Mouse (Mus musculus): ENCODE data around the gene Chchd1.
"Not testable (repeated sequence)": the region's sequence is repeated elsewhere in the genome, so short reads cannot be mapped to it uniquely, and the experiment has no call there.

Gene Chchd1

DNA sequence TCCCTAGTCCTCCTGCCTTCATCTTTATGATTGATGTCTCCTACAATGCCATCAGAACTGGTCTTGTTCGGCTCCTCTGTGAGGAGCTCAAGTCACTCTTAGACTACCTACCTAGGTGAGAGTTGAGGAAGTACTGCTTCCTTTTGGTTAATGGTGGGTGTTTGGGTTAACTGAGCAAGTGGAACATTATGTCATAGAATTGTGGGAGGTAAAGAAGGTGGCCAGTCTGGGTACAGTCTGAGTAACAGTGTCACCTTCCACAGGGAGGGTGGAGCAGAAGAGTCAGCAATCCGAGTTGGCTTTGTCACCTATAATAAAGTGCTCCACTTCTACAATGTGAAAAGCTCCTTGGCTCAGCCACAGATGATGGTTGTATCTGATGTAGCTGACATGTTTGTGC lies 13.8 kb upstream of the Chchd1 start:
- no peak for DNase-seq (ENCODE audit: low spot score)

DNA sequence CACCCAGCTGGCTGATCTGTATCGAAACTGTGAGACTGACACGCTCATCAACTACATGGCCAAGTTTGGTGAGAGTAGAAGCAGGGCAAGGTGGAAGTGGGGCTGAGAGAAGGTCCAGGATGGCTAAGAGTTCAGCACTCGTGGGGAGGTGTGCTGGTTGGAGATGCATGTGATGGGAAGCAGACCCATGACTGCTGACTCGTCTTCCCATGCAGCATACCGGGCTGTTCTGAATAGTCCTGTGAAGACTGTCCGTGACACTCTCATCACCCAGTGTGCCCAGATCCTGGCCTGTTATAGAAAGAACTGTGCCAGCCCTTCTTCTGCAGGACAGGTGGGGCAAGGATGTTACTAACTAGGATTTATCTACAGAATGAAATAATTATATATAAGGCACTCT lies 11.0 kb upstream of the Chchd1 start:
- DNase-seq (ENCODE audit: low spot score), result no peak

GRCm38 (mm10) chr14:20693589-20694101 lies 9.2 kb upstream of the Chchd1 start:
- DNase-seq (ENCODE audit: low spot score), result no peak

GRCm38 (mm10) chr14:20694185-20694883 lies 8.5 kb upstream of the Chchd1 start:
- DNase-seq (ENCODE audit: low spot score), result no peak

- DNase-seq (ENCODE audit: low spot score), result peak; percentile 73
Observed at GRCm38 (mm10) chr14:20694884-20695760, 7.7 kb upstream of the Chchd1 start, which contains the start of gene Fut11. Gene Fut11 (plus strand): TSS chr14:20694968.

- DNase-seq (ENCODE audit: low spot score), result no peak
Observed at GRCm38 (mm10) chr14:20695761-20696520, 6.9 kb upstream of the Chchd1 start.

- DNase-seq (ENCODE audit: low spot score), result peak; percentile 52
Observed at GRCm38 (mm10) chr14:20696986-20697385, 5.8 kb upstream of the Chchd1 start.

DNA sequence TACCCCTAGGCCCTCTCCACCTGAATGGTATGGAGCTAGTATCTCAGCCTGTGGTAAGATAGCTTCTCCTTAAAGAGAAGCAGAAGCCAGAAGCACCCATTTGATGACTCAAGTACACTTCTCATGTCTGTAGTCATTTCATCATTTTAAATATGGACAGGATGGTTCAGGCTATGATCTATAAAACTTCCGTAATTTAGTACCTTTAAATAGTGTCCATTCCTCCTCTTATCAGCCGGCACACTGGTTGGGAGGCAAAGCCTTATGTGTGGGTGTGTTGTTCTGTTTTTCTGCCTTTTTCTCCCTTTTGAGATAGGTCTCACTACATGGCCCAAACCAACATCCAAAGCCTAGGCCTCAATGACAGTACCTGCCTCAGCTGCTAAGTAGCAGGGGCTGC lies 4.3 kb upstream of the Chchd1 start:
- no peak for DNase-seq (ENCODE audit: low spot score)

- DNase-seq (ENCODE audit: low spot score), result no peak
Observed at GRCm38 (mm10) chr14:20700362-20700761, 2.4 kb upstream of the Chchd1 start.

GRCm38 (mm10) chr14:20701554-20701953 lies 1.3 kb upstream of the Chchd1 start:
- DNase-seq (ENCODE audit: low spot score), result no peak

- DNase-seq (ENCODE audit: low spot score), result no peak
Observed at GRCm38 (mm10) chr14:20702096-20702740, 588 bp upstream of the Chchd1 start.

DNA sequence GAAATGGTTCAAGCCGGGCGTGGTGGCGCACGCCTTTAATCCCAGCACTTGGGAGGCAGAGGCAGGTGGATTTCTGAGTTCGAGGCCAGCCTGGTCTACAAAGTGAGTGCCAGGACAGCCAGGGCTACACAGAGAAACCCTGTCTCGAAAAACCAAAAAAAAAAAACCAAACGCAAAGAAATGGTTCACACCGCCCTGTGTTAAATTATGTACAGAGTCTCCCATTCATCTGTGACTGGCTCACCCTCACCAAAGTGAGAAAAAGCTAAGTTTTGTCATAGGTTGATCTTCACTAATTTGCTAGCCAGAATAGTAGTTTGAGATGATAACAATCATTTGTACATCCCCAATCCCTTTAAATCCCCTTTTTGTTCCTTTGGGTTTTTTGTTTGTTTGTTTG lies 655 bp downstream of the Chchd1 start:
- DNase-seq (ENCODE audit: low spot score), result not testable (repeated sequence)

- peak; percentile 89 for DNase-seq (ENCODE audit: low spot score)
Observed at GRCm38 (mm10) chr14:20707201-20708190, 4.7 kb downstream of the Chchd1 start, which contains the start of gene Zswim8. Gene Zswim8 (plus strand): TSS chr14:20707552.

GRCm38 (mm10) chr14:20708239-20708638 lies 5.4 kb downstream of the Chchd1 start:
- DNase-seq (ENCODE audit: low spot score), result no peak

DNA sequence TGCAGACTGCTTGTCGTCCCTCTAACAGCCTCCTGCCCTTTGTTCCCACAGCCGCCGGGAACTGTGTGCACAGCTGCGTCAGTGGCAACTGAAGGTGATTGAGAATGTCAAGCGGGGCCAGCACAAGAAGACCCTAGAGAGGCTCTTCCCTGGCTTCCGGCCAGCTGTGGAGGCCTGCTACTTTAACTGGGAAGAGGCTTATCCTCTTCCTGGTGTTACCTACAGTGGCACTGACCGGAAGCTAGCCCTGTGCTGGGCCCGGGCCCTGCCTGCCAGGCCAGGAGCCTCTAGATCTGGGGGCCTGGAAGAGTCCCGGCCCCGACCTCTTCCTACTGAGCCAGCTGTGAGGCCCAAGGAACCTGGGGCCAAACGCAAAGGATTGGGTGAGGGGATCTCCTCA lies 11.0 kb downstream of the Chchd1 start:
- no peak for DNase-seq (ENCODE audit: low spot score)

- no peak for DNase-seq (ENCODE audit: low spot score)
Observed at GRCm38 (mm10) chr14:20718443-20718842, 15.6 kb downstream of the Chchd1 start.

GRCm38 (mm10) chr14:20719767-20720166 lies 17.0 kb downstream of the Chchd1 start:
- DNase-seq (ENCODE audit: low spot score), result no peak

GRCm38 (mm10) chr14:20721371-20721770 lies 18.6 kb downstream of the Chchd1 start:
- no peak for DNase-seq (ENCODE audit: low spot score)

- no peak for DNase-seq (ENCODE audit: low spot score)
Observed at GRCm38 (mm10) chr14:20723006-20723405, 20.2 kb downstream of the Chchd1 start.

DNA sequence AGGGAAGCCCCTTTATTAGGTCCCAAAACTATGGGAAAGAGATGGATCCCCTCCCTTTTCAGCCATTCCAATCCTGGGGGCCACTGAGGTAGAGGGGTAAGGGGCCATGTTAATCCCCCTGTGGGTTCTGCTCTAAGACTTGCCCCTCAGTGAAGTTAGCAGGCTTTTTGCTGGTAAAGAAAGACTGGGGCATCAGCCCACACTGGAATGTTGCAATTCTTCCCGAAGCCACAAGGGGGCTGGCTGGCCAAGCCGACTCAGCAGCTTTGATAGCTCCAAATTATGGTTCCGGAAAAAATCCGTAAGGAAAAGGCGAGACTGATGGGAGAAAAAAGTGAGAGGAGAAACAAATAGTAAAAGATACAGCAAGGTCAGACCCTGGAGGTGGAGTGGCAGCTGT lies 21.2 kb downstream of the Chchd1 start:
- peak; percentile 61 for DNase-seq (ENCODE audit: low spot score)

All from MN1 (cell line).